Mouse (Mus musculus): ENCODE measurements around the gene Olfr420. TPM values are rescaled to one million over a fixed set of nuclear protein-coding genes. Genes with fewer than 3 reads are reported as not detected.

Gene Olfr420
- not detected for polyA plus RNA-seq (2017; shearing (Covaris generic))

DNA sequence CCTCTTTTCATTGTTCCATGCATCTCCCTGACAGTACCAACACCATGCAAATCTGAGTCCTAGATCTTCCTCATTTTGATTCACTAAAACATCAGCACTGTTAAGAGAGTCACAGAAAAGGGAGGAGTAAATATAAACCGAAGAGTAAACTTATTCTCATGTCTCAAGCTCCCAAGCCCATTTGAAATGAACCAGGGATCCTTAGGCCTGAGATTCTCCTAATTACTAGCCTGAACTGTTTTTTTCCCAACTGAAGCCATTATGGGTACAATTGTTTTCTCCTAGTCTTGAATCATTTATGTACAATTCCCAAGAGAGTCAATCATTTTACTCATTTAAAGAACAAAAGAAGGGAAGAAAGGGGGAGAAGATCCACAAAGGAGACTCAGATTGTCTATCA, at the start of gene Olfr420:
TSS of gene Olfr420 (plus strand) at position 301 of the 400 bp plus-strand sequence.

GRCm38 (mm10) chr1:174121062-174121461, 34.4 kb upstream of the Olfr420 start, which contains the start of gene Olfr231:
Olfr231 (minus strand) TSS chr1:174121162.

DNA sequence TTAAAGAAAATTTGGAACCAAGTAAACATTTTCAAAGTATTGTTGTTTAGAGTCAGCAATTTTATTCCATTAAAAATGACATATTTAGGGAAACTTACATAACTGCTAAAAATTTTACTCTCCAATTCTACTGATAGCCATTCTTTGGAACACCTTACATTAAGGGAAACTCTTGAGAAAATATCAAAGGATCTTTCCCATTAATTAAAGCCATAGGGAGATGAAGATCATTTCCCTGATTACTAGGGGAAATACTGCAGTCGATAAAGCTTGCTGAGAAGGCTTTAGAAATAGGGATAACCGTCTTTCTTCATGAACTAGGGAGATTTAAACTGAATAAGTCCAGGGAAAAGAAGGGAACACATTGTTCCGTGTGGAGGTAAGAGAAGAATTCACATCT, 24.2 kb upstream of the Olfr420 start, which contains the start of gene Olfr424:
TSS of gene Olfr424 (plus strand) at position 301 of the 400 bp plus-strand sequence.

DNA sequence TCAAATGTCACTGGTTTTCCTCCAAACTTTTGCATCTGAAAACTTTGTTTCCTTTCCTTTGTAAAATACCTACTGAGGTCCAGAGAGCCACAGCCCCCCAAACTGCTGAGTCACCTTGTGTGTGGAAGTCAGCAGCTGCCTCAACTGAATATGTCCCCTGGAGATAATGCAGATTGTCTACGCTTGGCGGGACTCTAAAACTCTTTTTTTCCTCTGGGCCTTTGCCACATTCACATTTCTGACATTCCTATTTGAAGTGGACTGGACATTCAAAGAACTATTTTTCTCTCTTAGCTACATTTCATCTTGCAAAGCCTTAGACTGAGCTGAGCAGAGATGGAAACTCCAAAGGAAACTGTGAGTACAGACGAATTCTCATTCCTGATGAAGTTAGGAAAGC, 17.2 kb downstream of the Olfr420 start, which contains the start of gene Spta1:
TSS of gene Spta1 (plus strand) at position 172 of the 400 bp plus-strand sequence.

Other genes with a start within 250 kb of the Olfr420 start
- gene Ifi211, start 242.6 kb upstream of the Olfr420 start, polyA plus RNA-seq (2017; shearing (Covaris generic)) = 13.8 TPM
- 468 TPM for gene Mndal, start 213.1 kb upstream of the Olfr420 start, polyA plus RNA-seq (2017; shearing (Covaris generic))
- 258 TPM for gene Ifi203, start 213.0 kb upstream of the Olfr420 start, polyA plus RNA-seq (2017; shearing (Covaris generic))
- not detected for gene Ifi202b, start 172.9 kb upstream of the Olfr420 start, polyA plus RNA-seq (2017; shearing (Covaris generic))
- 0.16 TPM for gene Ifi205, start 123.8 kb upstream of the Olfr420 start, polyA plus RNA-seq (2017; shearing (Covaris generic))
- not detected for gene Olfr433, start 114.9 kb upstream of the Olfr420 start, polyA plus RNA-seq (2017; shearing (Covaris generic))
- 0.41 TPM for gene Olfr432, start 106.4 kb upstream of the Olfr420 start, polyA plus RNA-seq (2017; shearing (Covaris generic))
- not detected for gene Olfr430, start 89.0 kb upstream of the Olfr420 start, polyA plus RNA-seq (2017; shearing (Covaris generic))
- gene Olfr429, start 71.3 kb upstream of the Olfr420 start, polyA plus RNA-seq (2017; shearing (Covaris generic)) = not detected
- gene Olfr427, start 58.7 kb upstream of the Olfr420 start, polyA plus RNA-seq (2017; shearing (Covaris generic)) = not detected
- gene Olfr231, start 34.5 kb upstream of the Olfr420 start, polyA plus RNA-seq (2017; shearing (Covaris generic)) = not detected
- not detected for gene Olfr424, start 24.1 kb upstream of the Olfr420 start, polyA plus RNA-seq (2017; shearing (Covaris generic))
- gene Spta1, start 17.1 kb downstream of the Olfr420 start, polyA plus RNA-seq (2017; shearing (Covaris generic)) = 0.05 TPM
- gene Olfr419, start 96.4 kb downstream of the Olfr420 start, polyA plus RNA-seq (2017; shearing (Covaris generic)) = not detected
- not detected for gene Mptx1, start 174.9 kb downstream of the Olfr420 start, polyA plus RNA-seq (2017; shearing (Covaris generic))
- not detected for gene Olfr417, start 209.5 kb downstream of the Olfr420 start, polyA plus RNA-seq (2017; shearing (Covaris generic))
- not detected for gene Olfr248, start 235.4 kb downstream of the Olfr420 start, polyA plus RNA-seq (2017; shearing (Covaris generic))

Measured in effector memory CD4-positive, alpha-beta T cell, adult 5 months (primary cell).